Mouse (Mus musculus): ENCODE measurements around the gene Usp51. TPM values are rescaled to one million over a fixed set of nuclear protein-coding genes. Genes with fewer than 3 reads are reported as not detected.
"Not testable (repeated sequence)": the region's sequence is repeated elsewhere in the genome, so short reads cannot be mapped to it uniquely, and the experiment has no call there.

Usp51 gene
- polyA plus RNA-seq, 1 experiment from 2014 or later: 0.96 TPM

DNA sequence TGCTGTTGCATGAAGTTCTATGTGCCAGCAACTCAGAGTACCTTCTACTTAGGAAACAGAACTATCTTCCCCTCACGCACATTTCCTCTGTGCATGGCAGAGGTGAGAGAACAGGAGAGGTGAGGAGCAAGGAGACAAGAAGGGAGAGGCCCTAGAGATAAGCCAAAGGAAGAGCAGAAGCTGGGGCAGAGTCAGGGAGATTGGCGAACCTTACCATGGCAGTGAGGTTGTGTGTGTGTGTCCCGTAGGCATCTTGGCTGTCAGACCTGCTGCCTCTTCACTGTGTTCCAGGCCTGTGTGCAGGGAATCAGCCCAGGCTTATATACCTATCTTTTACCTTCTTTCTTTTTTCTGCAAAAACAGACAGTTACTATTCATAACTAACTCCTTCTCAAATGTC lies 19.4 kb downstream of the Usp51 start:
- ATAC-seq (ENCODE audit: insufficient number of reproducible peaks, low FRiP score): not testable (repeated sequence)
- 73% methylated on average over 3 of the region's 3 CpGs for WGBS

GRCm38 (mm10) chrX:153031547-153031946 lies 25.3 kb downstream of the Usp51 start:
- H3K9ac ChIP-seq; H3K36me3 ChIP-seq; H3K4me2 ChIP-seq; H3K27ac ChIP-seq (ENCODE audit: poor library complexity, severe bottlenecking); H3K27me3 ChIP-seq (replicated peaks); H3K9me3 ChIP-seq (replicated peaks); H3K4me1 ChIP-seq (replicated peaks); H3K4me3 ChIP-seq; ATAC-seq (ENCODE audit: insufficient number of reproducible peaks, low FRiP score): not testable (repeated sequence)

More for the DNA sequence above, 19.4 kb downstream of the Usp51 start:
- not testable (repeated sequence) for H3K4me3 ChIP-seq; H3K9ac ChIP-seq; H3K27ac ChIP-seq (ENCODE audit: poor library complexity, severe bottlenecking); H3K9me3 ChIP-seq (replicated peaks); H3K36me3 ChIP-seq; H3K4me1 ChIP-seq (replicated peaks); H3K4me2 ChIP-seq; H3K27me3 ChIP-seq (replicated peaks)

- no peaks in the 10 kb centered on the region for H3K9me3 ChIP-seq (replicated peaks)
- ATAC-seq (ENCODE audit: insufficient number of reproducible peaks, low FRiP score): peak; percentile 90
- H3K9ac ChIP-seq: peak within 1 kb of the TSS; percentile 78
- peak within 1 kb of the TSS; percentile 62 for H3K4me3 ChIP-seq
- 0 out of 2 replicates have a peak, but pooled peaks cover 3% of the 10 kb centered on the region for H3K27me3 ChIP-seq (replicated peaks)
- peak within 1 kb of the TSS; percentile 71 for H3K4me2 ChIP-seq
- WGBS: 11% methylated on average over 49 of the region's 49 CpGs
- peak within 1 kb of the TSS; percentile 69 for H3K27ac ChIP-seq (ENCODE audit: poor library complexity, severe bottlenecking)
- no peaks in the 10 kb centered on the region for H3K4me1 ChIP-seq (replicated peaks)
- no peaks in the 10 kb centered on the region for H3K36me3 ChIP-seq
These were observed 31.1 kb downstream of the Usp51 start, which contains the start of gene Mageh1 for GRCm38 (mm10) chrX:153037087-153037971. TSS of gene Mageh1 (minus strand) at chrX:153037575.

DNA sequence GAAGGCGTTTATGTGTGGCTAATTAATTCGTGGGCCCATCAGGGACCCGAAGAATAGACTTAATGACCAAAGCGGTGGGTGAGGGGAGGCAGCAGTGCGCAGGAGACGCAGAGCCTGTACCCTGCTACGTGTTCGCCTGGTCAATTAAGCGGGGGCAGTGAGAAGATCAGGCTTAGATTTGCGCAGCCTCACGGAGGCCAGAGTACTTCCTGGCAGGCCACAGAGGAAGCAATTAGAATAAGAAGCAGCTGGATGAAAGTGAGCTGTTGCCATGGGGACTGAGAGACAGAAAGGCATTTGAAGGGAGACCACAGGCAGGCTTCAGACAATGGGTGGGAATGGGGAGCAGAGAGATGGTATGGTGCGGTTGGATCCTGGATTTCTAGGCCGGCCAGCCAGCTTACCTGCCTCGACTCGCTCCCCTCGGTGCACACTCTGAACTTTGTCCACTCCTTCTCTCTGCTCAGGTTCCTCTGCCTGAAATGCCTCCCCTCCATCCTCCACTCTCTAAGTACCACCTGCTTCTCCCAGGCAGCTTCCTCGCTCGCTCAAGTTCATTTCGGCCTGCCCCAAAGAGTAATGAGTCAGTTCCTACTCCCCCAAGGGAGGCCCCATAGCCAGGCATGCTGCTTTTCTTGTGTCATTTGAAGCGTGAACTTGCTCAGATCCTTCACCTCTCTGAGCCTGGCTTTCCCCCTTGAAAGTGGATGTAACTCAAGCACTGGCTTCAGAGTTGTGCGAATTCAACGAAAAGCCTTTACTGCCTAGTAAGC lies 31.9 kb downstream of the Usp51 start:
- not testable (repeated sequence) for H3K36me3 ChIP-seq; H3K9me3 ChIP-seq (replicated peaks); H3K27me3 ChIP-seq (replicated peaks); H3K9ac ChIP-seq; H3K4me1 ChIP-seq (replicated peaks)
- Histone ChIP-seq H3K4me2 (peak overlapping the region; percentile 71), H3K27ac (ENCODE audit: poor library complexity, severe bottlenecking) (peak overlapping the region; percentile 69; the same call in 1 of the 2 replicates), H3K4me3 (peak overlapping the region; percentile 62)
- 28% methylated on average over 10 of the region's 22 CpGs for WGBS
- ATAC-seq (ENCODE audit: insufficient number of reproducible peaks, low FRiP score): peak; percentile 69; the same call in 1 of the 2 replicates

Other genes with a start within 250 kb of the Usp51 start
- 5.9 and 7.0 TPM in 2 replicates for gene Shroom2, start 237.0 kb upstream of the Usp51 start, polyA plus RNA-seq (2016; fragmentation: Nextera tagmentation; extraction: Ambion mirVana)
- 0.24 TPM in 1 of 2 replicates, not detected in the other for gene Gpr143, start 224.5 kb upstream of the Usp51 start, polyA plus RNA-seq (2016; fragmentation: Nextera tagmentation; extraction: Ambion mirVana)
- gene Mageh1, start 31.1 kb downstream of the Usp51 start, polyA plus RNA-seq (2016; fragmentation: Nextera tagmentation; extraction: Ambion mirVana): 32.8 and 34.1 TPM in 2 replicates
- gene Foxr2, start 112.3 kb downstream of the Usp51 start, polyA plus RNA-seq (2016; fragmentation: Nextera tagmentation; extraction: Ambion mirVana): not detected in 2 replicates
- 2.2 and 2.3 TPM in 2 replicates for gene Rragb, start 133.5 kb downstream of the Usp51 start, polyA plus RNA-seq (2016; fragmentation: Nextera tagmentation; extraction: Ambion mirVana)
- 1.8 and 2.3 TPM in 2 replicates for gene Klf8, start 231.0 kb downstream of the Usp51 start, polyA plus RNA-seq (2016; fragmentation: Nextera tagmentation; extraction: Ambion mirVana)